Mouse (Mus musculus) cortical plate, adult 2 months (tissue): ENCODE results near the gene Mrpl48.

Experiments used
- CTCF ChIP-seq: fragments of 200-500 bp; IDR thresholded peaks from 2 replicates; pipeline ENCODE4 v1.5.1; 2011; ENCODE audit warnings: mild to moderate bottlenecking, control low read depth, low read length; ENCODE audit not compliant: insufficient read depth; ENCODE audit errors: extremely low read depth
- POLR2A ChIP-seq: fragments of 200-500 bp; IDR thresholded peaks from 2 replicates; pipeline ENCODE4 v1.6.1; 2011; ENCODE audit warnings: mild to moderate bottlenecking, low read length, control low read depth; ENCODE audit not compliant: insufficient read depth; ENCODE audit errors: extremely low read depth

GRCm38 (mm10) chr7:100570930-100571715 is 37.0 kb downstream of the Mrpl48 start:
- no peak for TF ChIP-seq CTCF
- no peak for TF ChIP-seq POLR2A
